Mouse (Mus musculus) left cerebral cortex, postnatal 36 days (tissue): ENCODE measurements around the gene Akr1b10. TPM values are rescaled to one million over a fixed set of nuclear protein-coding genes. Genes with fewer than 3 reads are reported as not detected.
"Not testable (repeated sequence)": the region's sequence is repeated elsewhere in the genome, so short reads cannot be mapped to it uniquely, and the experiment has no call there.

Experiments
- DNase-seq, 2 experiments: peaks; one replicate each; pipeline ENCODE4 v3.0.0; 2021 to 2022; ENCODE audit warnings: low spot score in 2 of 2, mixed read lengths in 1 of 2
- intact Hi-C: fragments of 180-260 bp; cut with DNase I; formaldehyde crosslinking; loops from one replicate; pipeline ENCODE4 v1.15.1; 2025
- total RNA-seq, 2 experiments: library from RNA; stranded (reverse); gene quantifications; 2 replicates each; pipeline ENCODE4 v1.2.3; 2021

Gene Akr1b10
- total RNA-seq, 2 experiments from 2014 or later, result 19.7 to 21.6 TPM

DNA sequence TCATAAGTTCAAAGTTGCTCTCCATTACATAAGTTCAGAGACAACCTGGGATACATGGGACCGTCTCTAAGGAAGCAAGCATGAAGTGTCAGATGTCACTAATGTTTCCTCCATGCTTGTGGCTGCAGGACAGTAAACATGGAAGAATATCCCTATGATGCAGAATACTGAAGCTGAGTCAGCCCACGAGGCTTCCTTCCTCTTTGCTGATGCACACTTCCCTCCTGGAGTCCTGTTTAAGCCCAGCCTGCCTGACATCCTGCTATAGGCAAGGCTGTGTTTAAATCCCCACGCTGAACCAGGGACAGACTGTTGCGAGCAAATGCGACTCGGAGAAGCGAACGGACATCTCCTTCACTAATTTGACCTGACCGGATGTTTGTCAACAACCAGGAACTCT is 16.0 kb upstream of the Akr1b10 start:
- intact Hi-C loops, result no loop called here
- no peak for DNase-seq

DNA sequence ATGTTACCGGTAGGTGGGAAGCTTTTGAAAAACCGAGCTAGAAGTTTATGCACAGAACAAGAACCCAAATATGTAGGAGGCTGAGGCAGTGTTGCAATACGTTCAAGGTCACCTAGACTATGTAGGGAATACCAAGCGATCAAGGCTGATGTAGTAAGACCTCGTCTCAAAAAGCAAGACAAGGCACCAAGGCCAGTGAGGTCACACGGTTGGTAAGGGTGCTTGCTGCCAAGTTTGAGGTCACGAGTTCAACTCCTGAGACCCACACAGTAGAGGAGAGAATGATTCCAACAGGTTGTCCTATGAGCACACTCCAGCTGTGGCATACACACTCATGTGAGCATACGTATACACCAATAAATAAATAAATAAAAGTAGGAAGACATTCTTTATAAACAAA is 13.9 kb upstream of the Akr1b10 start:
- no peak for DNase-seq
- intact Hi-C loops, result loop anchor here (2.0 to 5.0 kb wide), 2 partner anchors 77 kb away; no protein-coding TSS in a partner anchor

DNA sequence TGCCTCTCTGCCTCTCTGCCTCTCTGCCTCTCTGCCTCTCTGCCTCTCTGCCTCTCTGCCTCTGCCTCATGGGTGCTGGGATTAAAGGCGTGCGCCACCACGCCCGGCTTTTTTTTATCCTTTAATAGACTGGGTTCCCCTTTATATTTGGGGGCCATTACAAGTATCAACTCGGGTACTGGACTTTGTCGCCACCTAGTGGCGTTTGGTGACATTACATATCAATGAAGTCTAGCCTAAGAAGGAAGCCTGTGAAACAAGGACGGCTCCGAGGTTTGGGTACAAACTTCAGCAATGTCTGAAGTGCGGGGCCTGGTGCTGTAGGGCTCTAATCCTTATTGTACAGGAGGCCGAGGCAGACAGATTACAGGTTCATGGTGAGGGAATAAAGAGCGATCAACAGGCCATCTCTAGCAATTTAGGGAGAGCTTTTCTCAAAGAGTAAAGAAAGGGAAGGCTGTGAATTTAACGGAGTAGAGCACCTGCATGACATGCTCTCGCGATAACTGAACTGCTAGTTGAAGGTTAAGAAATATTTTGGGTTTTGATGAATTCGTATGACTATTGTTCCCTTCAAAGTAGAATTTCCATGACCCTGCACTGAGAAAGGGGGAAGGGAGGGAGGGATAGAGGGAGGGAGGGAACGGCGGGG is 12.2 kb upstream of the Akr1b10 start:
- intact Hi-C loops, result loop anchor here (2.0 to 5.0 kb wide), 2 partner anchors 75 to 79 kb away; no protein-coding TSS in a partner anchor
- DNase-seq, result peak; percentile 62 to 79

DNA sequence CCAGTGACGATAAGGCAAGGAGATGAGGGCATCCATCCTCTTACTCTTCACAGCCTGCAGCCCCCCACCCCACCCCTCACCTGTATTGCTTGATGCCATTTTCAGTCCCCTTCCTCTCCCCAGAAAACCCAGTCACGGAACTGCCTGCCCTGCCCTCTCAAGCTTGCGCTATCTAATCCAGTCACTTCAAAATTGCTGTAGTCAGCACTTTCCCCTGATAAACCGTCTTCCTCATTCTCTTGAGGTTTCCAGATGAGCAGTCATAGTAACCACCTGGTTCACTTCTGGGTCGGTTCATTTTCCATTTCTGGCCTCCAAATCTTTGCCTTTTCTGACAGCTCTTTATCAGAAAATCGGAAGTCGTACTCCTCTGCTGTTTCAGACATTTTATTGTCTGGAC is 10.2 kb upstream of the Akr1b10 start:
- intact Hi-C loops, result loop anchor here (5.0 kb wide), 1 partner anchor 73 kb away; no protein-coding TSS in a partner anchor

DNA sequence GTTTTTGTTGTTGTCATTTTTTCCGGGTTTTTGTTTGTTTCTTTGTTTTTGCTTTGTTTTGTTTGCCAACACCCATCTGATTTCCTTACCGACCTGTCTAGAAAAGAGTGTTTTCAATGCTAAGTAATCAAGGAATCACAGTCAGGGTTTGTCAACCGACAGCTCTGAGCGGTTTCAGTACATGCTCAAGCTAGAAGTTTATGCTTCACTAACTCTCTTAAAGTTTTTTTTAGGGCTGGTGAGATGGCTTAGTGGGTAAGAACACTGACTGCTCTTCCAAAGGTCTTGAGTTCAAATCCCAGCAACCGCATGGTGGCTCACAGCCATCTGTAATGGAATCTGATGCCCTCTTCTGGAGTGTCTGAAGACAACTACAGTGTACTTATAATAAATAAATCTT is 8.1 kb upstream of the Akr1b10 start:
- DNase-seq, intact Hi-C loops: not testable (repeated sequence)

More for the DNA sequence above, 10.2 kb upstream of the Akr1b10 start:
- no peak for DNase-seq

DNA sequence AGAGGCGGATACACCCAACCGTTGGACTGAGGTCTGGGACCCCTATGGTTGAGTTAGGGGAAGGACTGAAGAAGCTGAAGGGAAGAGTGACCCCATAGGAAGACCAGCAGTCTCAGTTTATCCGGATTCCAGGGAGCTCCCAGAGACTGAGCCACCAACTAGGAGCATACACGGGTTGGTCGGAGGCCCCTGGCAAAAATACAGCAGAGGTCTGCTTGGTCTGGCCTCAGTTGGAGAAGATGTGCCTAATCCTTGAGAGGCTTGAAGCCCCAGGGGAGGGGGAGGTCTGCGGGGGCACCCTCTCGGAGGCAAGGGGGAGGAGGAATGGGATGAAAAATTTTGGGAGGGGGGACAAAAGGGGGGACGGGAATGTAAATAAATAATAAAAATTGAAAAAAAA is 617 bp upstream of the Akr1b10 start:
- intact Hi-C loops, result no loop called here
- DNase-seq, result no peak

DNA sequence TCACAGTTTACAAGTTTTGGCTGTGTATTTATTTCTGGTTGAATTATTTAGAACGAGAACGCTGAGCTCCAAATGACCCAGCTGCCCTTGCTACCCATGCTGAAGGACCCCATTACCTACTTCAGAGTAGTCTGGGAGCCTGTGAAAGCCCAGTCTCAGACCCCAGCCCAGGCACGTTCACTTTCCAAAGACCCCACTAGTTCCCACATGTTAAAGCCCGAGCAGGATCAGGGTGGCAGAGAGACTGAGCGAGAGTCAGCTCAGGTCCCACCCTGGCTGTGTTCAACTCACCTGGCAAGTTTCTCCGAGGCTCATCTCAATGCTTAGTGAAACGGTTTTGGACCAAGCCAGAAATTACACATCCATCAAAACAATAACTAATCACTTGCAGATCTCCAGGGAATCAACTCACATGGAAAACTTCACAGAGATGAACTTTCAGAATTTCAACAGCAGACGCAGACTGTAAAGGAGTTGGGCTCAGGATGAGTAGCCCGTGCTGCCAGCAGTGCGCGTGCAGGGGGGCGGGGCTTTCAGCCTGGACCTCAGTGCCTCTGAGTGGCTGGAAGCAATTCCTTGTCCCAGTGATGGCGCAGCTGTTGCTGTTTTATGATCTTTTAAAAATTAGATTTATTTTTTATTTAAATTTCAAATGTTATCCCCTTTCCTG is 818 bp downstream of the Akr1b10 start:
- intact Hi-C loops, result no loop called here
- DNase-seq, result no peak

DNA sequence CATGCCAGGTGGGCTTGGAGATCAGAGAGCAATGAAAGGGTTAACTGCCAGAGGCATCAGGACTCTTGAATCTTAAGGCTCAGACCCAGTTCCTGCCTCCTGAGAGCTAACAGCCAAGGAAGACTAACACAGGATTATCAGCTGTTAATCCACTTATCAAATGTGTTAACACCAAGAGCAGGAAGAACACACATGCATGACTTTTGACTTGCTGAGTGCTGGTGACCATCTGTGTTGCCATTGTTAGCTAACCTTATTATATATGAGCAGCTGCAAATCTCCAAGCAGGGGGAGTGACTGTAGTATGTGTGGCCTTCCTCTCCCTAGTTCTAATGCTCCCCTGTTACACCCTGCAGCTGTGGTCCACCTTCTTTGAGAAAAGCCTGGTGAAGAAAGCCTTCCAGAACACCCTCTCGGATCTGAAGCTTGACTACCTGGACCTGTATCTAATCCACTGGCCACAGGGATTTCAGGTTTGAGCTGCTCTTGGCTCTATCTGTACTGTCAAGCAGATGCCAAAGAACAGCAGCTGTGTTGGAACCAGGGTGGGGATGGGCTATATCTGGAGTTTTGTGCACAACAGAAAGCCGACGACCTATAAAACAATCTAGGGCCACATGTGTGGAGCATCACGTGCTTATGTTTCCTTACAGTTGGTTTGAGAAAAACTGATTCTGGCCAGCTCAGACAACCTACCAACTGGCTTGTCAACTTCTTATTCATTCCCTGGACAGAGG is 4.6 kb downstream of the Akr1b10 start:
- no peak for DNase-seq
- intact Hi-C loops, result no loop called here

DNA sequence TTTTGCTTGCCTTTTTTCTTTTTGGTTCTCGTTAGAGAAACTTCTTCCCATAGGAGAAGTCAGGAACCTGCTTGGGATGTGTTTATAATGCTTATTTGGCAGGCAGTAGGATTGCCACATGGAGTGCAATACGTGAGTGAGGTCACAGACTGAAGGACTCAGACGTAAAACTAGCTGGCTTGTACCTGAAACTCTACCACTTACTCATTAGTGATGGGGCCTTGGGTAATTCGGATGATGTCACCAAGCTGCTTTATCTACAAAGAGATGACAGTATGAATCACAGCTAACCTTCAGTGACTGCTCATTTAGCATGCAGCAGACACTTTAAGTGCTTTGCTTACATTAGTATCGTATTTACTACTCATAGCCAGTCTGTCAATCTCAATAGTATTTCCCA is 11.9 kb downstream of the Akr1b10 start:
- no peak for DNase-seq
- intact Hi-C loops, result no loop called here

DNA sequence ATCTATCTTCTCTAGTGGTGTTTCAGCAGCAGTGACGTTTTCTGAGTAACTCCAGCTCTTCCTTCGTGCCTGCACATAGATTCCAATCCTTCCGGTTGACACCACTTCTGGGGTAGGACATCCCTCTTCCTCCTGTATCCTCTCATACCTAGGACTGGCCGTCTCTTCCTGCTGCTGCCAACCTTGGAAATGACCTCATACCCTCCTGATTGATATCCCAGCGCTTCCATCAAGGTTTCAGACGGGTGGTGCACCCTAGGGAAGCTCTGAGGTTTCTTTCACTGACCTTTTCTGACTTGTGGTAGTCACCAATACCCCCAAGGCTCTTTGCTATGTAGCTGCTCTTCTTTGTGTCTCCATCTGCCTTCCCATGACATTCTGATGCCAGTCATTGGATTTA is 14.4 kb downstream of the Akr1b10 start:
- intact Hi-C loops, result no loop called here
- no peak for DNase-seq

DNA sequence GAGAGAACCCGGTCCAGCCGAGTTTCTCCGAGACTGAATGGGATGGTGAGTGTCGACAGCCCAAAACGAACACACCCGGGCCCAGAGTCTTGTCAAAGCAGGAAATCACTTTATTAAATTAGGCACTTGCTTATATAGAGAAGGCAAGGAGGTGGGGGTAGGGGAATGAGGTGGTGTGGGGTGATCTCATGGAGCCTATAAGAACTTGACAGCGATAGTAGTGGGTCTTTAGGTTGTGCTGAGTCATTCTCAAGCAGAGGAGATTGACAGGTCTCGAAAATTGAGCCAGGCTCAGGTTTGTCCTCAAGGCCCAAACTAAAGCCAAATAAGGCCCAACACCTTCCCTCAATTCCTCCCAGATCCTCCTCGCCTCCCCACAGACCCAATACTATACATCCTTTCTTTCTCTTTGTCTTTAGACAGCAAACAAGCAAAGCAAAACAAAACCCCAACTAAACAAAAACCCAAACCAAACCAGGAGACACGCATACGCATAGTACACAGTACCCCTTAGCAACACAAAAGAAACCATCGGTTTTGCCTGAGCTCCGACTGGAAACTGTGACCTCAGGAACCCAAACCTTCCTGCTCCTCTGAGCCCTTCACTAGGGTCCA is 15.7 kb downstream of the Akr1b10 start:
- intact Hi-C loops, result no loop called here
- no peak for DNase-seq

DNA sequence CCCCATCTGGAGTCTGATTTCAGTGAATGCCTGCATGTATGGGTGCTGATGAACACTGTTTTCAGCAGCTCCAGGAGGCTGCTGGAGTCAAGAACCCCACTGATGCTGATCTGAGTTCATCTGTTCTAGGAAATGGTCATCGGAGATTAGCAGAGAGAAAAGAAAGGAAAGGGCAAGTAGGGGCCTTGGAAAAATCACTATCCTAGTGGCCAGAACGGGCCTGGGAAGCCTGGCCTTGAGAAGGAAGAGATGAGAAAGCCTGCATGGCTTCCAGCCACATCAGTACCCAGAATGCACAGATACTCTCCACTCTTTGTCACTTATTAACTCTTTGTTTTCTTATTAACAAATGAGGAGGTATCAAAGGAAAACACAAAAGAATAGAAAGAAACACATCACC is 16.7 kb downstream of the Akr1b10 start:
- intact Hi-C loops, result no loop called here
- DNase-seq, result no peak

DNA sequence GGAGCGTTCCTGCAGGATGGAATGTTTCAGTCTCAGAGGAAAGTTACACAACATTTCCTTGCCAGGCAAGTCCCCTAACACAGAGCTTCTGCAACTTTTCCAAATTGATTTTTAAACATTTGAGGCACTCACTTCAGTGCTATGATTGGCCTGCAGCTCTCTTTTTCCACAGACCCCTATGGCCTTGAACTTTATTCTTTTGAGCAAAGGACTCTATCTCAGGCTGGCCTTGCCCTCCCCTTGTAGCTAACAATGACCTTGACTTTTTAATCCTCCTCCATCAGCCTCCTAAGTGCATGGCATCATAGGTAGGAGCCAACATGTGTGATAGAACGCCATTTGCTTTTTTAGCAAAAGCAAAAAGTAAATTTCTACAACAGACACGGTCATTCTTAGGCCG is 22.7 kb downstream of the Akr1b10 start:
- intact Hi-C loops, result no loop called here
- DNase-seq, result no peak

DNA sequence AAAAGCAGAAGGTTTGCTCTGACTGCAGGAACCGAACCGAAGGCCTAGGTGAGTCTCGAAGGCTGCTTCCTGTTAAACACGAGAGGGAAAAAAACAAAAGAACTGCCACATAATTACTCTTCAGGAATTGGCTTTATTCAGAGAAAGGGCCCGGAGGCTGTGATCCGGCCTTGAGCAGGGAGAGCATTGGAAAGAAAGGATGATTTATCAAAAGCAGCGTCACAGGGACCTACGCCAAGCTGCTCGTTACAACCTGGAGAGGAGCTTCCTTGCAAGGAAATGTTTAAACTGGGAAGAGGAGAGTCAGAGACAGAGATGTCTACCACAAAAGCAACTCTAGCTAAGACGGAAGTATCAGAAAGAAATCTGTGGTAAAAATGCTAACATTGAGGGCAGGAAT is 23.4 kb downstream of the Akr1b10 start:
- intact Hi-C loops, result no loop called here
- DNase-seq, result no peak

DNA sequence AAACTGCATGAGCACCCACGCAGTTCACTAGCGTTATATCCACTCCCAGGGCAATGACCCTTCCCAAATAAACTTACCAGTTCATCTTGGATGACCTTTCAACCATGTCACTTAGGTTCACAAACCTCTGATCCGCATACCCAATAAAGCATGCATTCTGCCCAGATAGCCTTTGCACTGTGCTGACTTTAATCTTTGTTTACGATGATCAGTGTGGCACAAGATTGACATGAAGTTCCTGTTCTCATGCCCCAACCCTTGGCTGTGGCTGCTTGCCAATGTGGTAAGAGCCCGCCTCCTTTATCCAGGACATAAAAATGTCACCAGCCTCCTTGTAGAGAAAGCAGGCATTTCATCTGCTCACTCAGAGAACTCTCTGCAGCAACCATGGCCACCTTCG is 28.0 kb downstream of the Akr1b10 start, which contains the start of gene Akr1b7:
Gene Akr1b7, plus strand, starts transcription at position 312 of the 400 bp plus-strand sequence.
- intact Hi-C loops, result no loop called here
- no peak for DNase-seq

DNA sequence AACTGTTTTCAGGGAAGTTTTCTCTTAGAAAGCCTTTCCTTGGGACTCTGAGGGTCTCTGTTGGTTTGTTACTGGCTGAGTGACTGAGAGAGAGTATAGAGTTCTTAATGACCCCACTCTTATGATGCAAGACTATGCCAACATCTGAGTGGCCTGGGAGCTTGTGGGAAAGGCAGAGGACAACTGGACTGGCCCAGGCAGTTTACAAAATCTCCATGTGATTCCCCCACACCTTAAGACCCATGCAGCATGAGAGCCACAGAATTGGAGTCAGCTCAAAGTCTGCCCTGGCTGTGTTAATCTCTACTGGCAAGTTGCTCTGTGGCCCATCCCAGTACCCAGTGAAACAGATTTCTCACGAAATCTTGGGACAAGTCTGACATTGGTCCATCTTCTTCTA is 28.7 kb downstream of the Akr1b10 start:
- DNase-seq, result no peak
- intact Hi-C loops, result no loop called here

DNA sequence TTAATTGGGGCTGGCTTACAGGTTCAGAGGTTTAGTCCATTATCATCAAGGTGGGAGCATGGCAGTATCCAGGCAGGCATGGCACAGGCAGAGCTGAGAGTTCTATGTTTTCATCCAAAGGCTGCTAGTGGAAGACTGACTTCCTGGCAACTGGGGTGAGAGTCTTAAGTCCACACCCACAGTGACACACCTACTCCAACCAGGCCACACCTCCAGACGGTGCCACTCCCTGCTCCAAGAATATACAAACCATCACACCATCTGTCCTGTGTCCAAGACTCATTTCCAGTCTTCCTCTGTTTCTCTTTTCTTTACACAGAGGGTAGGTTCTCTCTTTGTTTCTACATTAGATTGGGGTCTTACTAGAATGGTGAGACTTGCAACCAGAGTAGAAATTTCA is 29.4 kb downstream of the Akr1b10 start:
- intact Hi-C loops, DNase-seq: not testable (repeated sequence)

DNA sequence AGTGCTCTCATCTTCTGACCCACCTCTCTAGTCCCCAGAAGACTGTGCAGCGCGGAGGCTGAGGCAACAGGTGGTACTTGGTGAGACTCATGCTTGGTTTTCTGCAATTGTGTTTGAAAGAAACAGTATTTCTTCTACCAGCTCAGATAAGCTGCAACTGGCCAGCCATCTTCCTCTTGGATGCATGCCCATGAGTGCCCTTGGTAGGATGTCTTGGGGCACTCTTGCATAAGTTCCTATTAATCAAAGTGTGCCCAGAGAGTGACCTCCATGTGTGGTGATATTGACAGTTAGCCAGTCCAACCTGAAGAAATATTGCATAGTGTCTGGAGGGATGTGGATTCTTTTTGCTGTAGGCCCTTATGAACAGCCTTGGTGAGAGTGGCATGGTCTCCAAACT is 32.5 kb downstream of the Akr1b10 start:
- DNase-seq, result no peak
- intact Hi-C loops, result no loop called here

DNA sequence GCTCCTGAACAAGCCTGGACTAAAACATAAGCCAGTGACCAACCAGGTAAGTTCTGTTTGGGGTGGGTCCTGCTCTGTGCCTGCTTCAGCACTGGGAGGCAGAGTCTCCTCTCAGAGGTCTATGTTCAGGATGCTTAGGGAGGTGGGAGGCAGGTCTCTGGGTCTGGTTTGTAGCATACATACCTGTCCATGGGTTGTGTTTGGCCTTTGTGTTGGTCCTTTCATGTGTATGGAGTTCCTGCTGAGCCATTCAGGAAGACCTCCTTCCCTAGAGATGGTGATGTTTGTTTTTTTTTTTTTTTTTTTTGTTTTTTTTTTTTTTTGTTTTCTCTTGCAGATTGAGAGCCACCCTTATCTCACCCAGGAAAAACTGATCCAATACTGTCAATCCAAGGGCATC is 35.1 kb downstream of the Akr1b10 start:
- DNase-seq, result no peak
- intact Hi-C loops, result no loop called here

DNA sequence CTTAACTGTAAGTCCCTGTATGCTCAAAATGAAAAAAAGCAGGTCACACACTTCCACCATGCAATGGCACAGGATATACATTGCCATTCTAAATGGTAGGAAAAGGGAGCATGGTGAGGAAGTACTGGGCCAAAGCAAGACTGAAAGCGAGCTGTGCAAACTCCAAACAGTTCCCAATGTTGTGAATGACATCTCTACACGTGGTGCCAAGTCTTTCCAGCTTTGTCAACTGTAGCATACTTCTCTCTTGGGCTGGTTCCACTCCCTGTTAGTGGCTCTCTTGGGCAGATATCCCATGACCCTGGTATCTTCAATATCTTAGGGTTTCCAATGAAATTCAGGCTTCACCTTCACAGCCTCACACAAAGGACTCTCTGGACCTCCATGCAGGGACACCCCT is 55.0 kb downstream of the Akr1b10 start:
- DNase-seq, result no peak
- intact Hi-C loops, result no loop called here
